Mouse (Mus musculus) heart, postnatal 25 days (tissue): ENCODE data around the gene Cox6a1. TPM values are rescaled to one million over a fixed set of nuclear protein-coding genes. Genes with fewer than 3 reads are reported as not detected.
"Not testable (repeated sequence)": the region's sequence is repeated elsewhere in the genome, so short reads cannot be mapped to it uniquely, and the experiment has no call there.

Source experiments
- DNase-seq: peaks from one replicate; pipeline ENCODE4 v3.0.0; 2022; ENCODE audit warnings: low spot score
- intact Hi-C: fragments of 180-260 bp; cut with DNase I; formaldehyde crosslinking; loops from one replicate; pipeline ENCODE4 v1.15.1; 2025
- total RNA-seq, 2 experiments: library from RNA; stranded (reverse); gene quantifications; 2 replicates each; pipeline ENCODE4 v1.2.3; 2021

Cox6a1 gene
- total RNA-seq, 2 experiments from 2014 or later, result 282 to 287 TPM

DNA sequence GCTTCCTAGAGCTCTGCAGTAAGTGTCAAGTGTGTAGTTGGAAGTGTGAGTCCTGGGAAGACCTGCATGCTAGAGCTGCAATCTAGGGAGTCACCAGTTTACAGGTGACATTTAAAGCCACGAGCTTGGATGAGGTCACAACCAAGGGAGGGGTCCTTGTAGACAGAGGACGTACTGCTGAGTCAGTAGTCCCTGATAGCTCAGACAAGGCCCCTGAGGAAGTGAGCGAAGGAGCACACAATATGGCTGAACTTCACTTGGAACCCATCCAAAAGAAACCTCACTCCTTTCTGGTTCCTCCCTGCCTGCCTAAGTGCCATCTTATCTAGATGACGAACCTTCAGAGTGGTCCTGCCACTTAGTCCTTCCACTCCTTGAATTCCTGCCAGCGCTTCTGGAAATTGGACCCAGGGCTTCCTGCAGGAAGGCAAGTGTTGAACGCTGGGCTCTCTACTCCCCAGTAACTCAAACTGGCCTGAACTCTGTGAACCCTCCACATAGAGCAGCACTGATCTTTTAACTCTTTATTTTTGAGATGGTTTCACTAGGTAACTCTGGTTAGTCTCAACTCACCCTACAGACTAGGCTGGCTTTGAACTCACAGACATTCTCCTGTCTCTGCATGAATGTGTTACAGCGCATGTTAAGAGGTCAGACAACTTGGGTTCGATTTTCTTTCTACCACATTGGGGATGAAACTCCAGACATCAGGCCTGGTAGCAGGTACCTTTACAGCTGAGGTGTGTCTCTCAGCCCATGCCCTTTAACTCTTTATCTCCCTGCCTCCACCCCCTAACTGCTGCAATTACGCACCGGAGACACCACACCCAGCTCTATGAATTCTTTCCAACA, 35.7 kb downstream of the Cox6a1 start:
- intact Hi-C loops, result no loop called here
- no peak for DNase-seq

DNA sequence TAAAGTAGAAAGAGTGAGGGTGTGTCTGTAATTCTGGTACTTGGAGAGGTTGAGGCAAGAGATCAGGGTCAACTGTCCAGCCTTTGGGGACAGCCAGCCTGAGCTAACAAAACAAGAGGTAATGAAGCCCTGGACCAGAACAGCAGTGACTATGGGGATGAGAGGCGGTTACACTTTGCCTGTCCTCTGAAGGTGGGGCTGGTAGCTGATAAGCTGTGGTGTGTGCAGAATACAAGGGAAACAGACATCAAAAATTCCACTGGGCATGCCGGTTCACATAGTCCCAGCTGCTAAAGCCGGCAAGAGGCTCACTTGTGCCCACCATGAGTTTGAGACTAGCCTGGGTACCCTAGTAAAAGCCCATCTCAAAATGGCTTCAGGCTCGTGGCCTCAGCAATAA, 36.4 kb downstream of the Cox6a1 start:
- DNase-seq, result no peak
- intact Hi-C loops, result no loop called here

DNA sequence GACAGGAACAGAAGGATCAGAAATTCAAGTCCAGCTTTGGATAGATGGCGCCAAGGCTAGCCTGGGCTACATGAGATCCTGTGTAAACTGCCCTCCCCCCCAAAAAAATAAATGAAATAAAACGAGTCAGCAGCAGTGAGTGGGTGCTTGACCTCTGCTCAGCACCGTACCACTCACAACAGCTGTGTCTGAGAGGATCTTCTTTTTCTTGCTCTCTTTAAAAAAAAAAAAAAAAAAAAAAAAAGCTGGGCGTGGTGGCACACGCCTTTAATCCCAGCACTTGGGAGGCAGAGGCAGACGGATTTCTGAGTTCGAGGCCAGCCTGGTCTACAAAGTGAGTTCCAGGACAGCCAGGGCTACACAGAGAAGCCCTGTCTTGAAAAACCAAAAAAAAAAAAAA, 46.6 kb downstream of the Cox6a1 start:
- intact Hi-C loops, result loop anchor here (2.0 kb wide), 1 partner anchor 17 kb away; no protein-coding TSS in a partner anchor
- not testable (repeated sequence) for DNase-seq

DNA sequence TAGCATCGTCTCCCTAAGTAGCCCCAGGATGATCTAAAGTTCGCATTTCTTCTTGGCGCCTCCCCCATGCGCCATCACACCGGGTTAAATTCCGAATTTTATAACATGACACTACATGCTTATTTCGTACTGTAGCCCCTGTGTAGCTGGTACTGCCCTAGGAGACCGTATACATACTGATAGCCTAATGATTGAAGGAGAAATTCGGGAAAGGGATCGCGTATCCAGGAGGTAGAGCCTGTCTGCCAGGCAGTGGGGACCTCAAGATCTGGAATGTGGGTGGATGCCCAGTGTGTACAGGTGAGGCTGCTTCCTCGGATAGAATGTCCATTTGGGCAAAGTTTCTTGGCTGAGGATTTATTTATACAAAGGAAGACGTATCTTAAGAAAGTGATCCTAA, 47.2 kb downstream of the Cox6a1 start:
- intact Hi-C loops, result loop anchor here (2.0 kb wide), 2 partner anchors 17 to 39 kb away; partner anchors contain the start of genes Gatc and Triap1

DNA sequence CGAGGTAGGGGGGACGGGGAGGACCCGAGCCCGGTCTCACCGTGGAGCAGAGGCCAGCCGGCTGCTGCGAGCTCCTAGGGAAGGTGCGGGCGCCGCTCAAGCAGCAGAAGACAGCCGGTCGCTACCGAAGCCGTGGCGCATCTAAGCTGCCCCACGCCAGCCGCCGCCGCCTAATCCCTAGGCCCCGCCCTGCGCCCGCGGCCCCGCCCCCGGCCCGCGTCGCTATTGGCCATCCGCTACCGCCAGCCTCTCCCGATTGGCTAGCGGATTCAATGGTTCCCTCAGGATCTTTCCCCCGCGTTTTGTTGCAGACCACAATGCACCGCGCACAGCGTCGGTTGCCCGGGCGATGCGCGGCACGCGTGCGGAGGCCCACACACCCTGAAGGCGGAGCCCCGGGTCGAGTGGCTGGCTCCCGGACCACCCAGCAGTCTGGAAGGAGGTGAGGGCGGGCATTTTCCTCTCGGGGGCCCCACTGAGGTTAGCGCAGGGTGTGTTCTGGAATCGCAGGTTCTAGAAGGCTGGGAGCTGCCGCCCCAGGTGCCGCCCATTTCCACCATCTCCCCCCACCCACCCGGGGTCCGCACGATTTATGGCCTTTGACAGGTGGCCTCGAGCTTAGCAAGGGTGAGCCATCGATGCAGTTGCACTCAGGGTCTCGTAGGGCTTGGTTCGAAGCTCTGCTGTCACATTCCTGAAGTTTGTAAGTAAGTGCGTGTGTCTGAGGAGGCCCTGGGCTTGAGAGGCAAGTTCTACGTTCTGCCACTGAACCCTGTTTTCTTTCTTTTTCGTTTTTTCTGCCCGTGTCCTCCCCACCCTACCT, 47.8 kb downstream of the Cox6a1 start, which contains the start of gene Dynll1:
Dynll1 (minus strand) TSS at position 208 of the 823 bp plus-strand sequence.
- intact Hi-C loops, result loop anchor here (2.0 kb wide), 1 partner anchor 40 kb away; the partner anchor contains the start of genes Gatc and Triap1
- peak; percentile 97 for DNase-seq

More for the DNA sequence above, 47.2 kb downstream of the Cox6a1 start:
- DNase-seq, result no peak

DNA sequence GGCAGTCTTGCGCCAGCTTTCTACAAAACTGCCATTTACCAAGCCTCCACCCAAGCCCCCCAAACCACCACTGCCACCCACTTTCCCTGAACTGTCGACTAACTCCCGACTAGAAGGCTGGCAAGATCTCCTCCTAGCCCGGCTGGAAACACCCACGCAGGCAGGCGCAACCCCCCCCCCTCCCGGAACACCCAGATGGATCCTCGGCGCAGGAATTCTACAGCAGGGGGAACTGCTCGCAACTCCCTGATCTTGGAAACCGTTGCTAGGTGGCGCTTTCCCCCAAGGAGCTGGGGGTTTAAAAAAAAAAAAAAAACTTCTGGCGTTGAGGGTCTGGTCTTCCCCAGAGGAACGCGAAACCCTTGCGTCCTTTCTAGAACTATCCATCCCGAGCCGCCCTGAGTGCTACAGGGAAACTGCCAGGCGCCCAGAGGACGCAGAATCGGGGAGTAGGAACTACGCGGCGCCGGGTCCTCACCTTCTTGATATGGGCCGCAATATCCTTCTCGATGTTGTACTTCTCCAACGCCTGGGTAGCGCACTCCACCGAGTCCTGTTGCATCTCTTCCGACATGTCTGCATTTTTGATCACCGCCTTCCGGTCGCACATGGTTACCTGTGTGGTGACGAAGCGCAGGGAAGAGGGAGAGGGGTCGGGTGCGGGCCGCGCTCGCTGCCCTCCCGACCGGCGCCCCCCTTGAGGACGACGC, 48.6 kb downstream of the Cox6a1 start:
- DNase-seq, result peak; percentile 41
- intact Hi-C loops, result loop anchor here (2.0 kb wide), 1 partner anchor 41 kb away; the partner anchor contains the start of genes Gatc and Triap1

DNA sequence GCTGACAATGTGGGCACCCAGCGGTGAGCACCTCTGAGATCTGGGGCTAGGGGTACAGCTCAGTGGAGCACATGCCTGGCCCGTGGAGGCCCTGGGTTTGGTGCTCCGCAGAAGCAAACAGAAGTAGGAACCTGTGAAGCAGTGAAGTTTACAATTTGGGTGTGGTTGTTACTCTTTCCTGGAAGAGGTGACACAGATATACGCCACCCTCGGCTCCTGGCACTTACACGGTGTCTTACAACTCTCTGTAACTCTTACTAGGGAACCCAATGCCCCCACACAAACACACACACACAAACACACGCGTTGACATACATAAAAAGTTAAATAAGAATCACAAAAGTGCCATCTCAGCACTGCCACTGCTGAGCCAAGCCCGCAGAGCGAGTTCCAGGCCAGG, 52.4 kb downstream of the Cox6a1 start:
- no peak for DNase-seq
- intact Hi-C loops, result no loop called here

Other genes with a start within 250 kb of the Cox6a1 start
- gene Acads, start 229.6 kb downstream of the Cox6a1 start, total RNA-seq, result 100 to 1,000 TPM; 189 to 199 TPM
- gene Unc119b, start 214.0 kb downstream of the Cox6a1 start, total RNA-seq, result 10 to 100 TPM; 18.9 to 21.9 TPM
- gene Mlec, start 190.8 kb downstream of the Cox6a1 start, total RNA-seq, result 10 to 100 TPM; 74.6 to 75.8 TPM
- 1 to 10 TPM; 2.7 to 3.0 TPM for gene Cabp1, start 154.6 kb downstream of the Cox6a1 start, total RNA-seq
- 10 to 100 TPM; 31.6 to 37.8 TPM for gene Pop5, start 113.1 kb downstream of the Cox6a1 start, total RNA-seq
- gene Rnf10, start 76.1 kb downstream of the Cox6a1 start, total RNA-seq, result 100 to 1,000 TPM; 389 to 406 TPM
- gene Coq5, start 69.3 kb downstream of the Cox6a1 start, total RNA-seq, result 100 to 1,000 TPM; 159 to 164 TPM
- 100 to 1,000 TPM in 1 of 2 experiments, 10 to 100 TPM in 1; 90.1 to 120 TPM for gene Dynll1, start 48.0 kb downstream of the Cox6a1 start, total RNA-seq
- gene Srsf9, start 21.8 kb downstream of the Cox6a1 start, total RNA-seq, result 10 to 100 TPM; 18.5 to 20.6 TPM
- gene Gatc, start 7.8 kb downstream of the Cox6a1 start, total RNA-seq, result 10 to 100 TPM; 16.9 to 17.6 TPM
- gene Triap1, start 7.8 kb downstream of the Cox6a1 start, total RNA-seq, result 10 to 100 TPM; 23.8 to 26.2 TPM
- gene Msi1, start 80.6 kb upstream of the Cox6a1 start, total RNA-seq, result 1 to 10 TPM in 1 of 2 experiments, under 1 TPM in 1; 0.98 to 1.3 TPM
- gene Pla2g1b, start 117.3 kb upstream of the Cox6a1 start, total RNA-seq, result not detected
- 10 to 100 TPM; 16.8 to 18.5 TPM for gene Sirt4, start 135.7 kb upstream of the Cox6a1 start, total RNA-seq
- gene Pxn, start 157.7 kb upstream of the Cox6a1 start, total RNA-seq, result 10 to 100 TPM; 34.4 to 39.5 TPM
- gene Rplp0, start 210.5 kb upstream of the Cox6a1 start, total RNA-seq, result 100 to 1,000 TPM; 651 to 667 TPM
- gene Gcn1l1, start 216.3 kb upstream of the Cox6a1 start, total RNA-seq, result 10 to 100 TPM; 38.4 to 42.8 TPM